Mouse (Mus musculus) G1E (cell line): ENCODE measurements around the gene Prkrip1.

Experiments used
- CTCF ChIP-seq: IDR thresholded peaks from 2 replicates; pipeline ENCODE4 v1.5.1; 2012; ENCODE audit warnings: low read depth, low read length, inconsistent platforms, mixed read lengths
- GATA1 ChIP-seq: IDR thresholded peaks from 2 replicates; pipeline ENCODE4 v1.6.1; 2012; ENCODE audit warnings: borderline replicate concordance, low read length, inconsistent platforms, mixed read lengths
- POLR2AphosphoS5 ChIP-seq: IDR thresholded peaks from 2 replicates; pipeline ENCODE4 v1.6.1; 2012; ENCODE audit warnings: low read depth, low read length, inconsistent platforms; ENCODE audit not compliant: insufficient replicate concordance
- TAL1 ChIP-seq: conservative IDR thresholded peaks from 2 replicates; pipeline ENCODE4 v1.6.1; 2012; ENCODE audit warnings: low read depth, low read length, inconsistent platforms, mixed read lengths

DNA sequence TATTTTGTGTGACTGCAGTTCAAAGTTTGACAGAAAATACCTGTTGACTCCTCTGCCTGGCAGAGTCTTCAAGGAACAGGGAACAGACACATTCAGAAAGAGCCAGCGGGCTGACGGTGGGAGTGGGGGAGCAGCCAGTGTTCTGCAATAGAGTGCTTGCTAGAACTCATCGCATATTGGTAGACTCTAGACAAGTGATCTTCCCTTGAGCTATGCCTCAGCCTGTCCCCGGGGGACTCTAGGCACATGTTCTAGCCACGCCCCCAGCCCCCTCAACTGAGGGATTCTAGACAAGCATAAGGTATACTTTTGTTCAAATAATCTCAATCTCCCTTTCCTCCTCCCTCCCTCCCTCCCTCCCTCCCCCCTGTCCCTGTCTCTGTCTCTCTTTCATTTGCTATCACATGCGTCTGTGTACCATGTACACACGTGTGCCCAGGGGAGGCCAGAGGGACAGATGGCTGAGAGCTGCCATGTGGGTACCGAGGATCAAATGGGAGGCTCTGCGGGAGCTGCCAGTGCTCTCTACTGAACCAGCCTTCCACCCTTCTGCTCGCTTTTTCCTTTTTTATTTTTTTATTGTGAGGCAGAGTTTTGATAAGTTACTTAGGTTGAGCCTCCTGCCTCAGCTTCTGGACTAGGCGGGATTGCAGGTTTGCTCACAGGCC is 34.8 kb downstream of the Prkrip1 start:
- TF ChIP-seq CTCF (no peak), POLR2AphosphoS5 (no peak), TAL1 (no peak), GATA1 (no peak)
